Mouse (Mus musculus) right cerebral cortex, postnatal 14 days (tissue): ENCODE measurements around the gene Ddb1.

Experiments used
- DNase-seq: peaks from one replicate; pipeline ENCODE4 v3.0.0; 2022

The Ddb1 gene

DNA sequence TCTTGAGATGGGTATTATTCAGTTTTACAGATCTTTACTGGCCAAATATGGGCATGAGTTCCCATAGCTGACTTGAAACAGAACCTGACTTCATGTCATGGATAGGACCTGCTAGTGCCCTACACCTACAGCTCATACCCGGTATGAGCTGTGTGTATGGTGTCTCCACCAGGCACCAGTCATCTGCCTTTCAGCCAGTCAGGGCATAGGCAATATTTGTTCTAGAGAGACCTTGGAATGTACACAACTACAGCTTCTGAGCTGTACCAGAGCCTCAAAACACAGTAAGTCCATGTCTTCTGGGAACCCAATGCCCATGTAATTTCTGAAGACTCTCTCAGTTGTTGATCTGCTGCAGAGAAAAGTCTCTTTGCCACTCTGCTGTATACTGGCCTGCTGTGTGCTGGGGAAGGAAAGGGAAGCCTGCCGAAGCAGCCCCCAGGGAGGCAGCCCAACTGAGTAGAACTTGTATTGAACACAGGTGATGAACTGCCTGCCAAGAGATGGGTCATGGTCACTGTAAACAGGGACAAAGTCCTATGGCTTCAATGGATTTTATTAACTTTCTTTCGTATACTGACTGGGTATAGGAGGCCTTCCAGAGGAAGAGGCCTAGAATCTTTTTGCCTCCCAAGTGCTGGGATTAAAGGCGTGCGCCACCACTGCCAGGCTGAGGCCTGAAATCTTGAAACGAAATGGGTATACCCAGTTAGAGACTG lies 13.3 kb upstream of the Ddb1 start:
- no peak for DNase-seq

DNA sequence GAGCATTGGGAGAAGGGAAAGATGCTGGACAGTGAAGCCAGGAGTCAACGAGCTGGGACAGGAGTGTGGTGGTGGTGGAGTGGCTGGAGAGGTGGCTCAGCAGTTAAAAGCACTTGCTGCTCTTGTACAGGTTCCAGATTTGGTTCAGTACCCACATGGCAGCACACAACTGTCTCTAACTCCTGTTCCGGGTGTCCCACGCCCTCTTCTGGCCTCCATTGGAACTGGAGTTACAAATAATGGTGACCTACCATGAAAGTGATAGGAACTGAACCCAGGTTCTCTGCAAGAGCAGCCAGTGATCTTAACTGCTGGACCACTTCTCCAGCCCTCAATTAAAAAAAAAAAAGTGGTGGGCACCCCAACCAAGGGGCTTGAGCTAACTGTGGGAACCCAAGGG lies 6.9 kb upstream of the Ddb1 start:
- no peak for DNase-seq

DNA sequence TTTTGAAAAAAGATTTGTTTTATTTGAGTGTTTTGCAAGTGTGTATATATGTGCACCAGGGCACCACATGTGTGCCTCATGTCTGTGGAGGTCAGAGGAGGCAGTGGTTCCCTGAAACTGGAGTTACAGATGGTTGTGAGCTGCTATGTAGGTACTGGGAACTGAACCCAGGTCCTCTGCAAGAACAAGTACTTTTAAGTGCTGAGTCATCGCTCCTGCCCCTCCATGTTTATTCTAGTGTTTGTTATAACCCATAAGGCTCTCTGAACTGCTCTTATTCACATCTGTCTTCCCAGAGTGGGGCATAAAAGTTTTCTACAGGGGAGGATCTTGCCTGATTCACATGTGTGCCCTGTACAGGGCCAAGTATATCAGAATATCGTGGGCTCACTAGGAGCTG lies 5.5 kb upstream of the Ddb1 start:
- DNase-seq, result no peak

DNA sequence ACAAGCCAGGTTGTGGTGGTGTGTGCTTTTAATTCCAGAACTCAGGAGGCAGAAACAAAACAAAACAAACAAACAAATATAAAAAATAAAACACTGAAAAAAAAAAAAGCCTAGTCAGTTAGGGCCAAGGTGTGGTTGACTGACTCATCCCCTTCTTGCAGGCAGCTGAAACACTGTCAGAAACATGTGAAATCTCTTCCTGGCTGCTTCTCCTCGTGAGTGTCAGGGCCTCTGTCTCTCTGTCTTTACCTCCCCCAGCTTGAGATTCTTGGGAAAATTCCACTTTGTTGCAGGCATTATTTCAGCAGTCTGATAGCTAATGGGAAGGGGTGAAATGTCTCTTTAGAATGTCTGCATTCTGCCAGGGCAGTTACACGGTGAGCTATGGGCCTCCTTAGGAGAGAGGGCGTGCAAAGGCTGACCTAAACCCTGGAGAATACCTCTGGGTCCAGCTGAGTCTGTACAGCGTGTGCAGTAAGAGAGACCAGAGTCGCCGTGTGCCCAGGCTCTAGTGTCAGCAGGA lies 2.8 kb upstream of the Ddb1 start:
- DNase-seq, result no peak

DNA sequence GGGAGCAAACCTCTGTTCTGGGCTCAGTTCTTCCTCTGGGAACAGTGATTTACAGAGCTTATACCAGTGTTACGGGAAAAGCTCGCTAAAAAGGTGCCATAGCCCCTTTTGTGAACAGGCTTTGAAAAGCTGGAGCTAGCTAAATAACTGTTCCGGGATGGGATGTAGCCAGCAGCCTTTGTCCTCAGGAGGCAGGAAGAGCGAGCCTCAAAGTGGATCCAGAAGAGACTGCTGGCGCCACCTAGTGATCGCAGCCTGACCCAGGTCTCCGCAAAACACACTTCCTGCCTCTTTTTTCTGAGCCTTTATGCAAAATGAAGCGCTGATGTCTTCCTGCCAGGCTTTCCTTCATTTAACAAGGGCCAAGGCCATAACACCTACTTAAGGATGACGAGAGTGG lies 2.3 kb upstream of the Ddb1 start:
- DNase-seq, result peak; percentile 90

DNA sequence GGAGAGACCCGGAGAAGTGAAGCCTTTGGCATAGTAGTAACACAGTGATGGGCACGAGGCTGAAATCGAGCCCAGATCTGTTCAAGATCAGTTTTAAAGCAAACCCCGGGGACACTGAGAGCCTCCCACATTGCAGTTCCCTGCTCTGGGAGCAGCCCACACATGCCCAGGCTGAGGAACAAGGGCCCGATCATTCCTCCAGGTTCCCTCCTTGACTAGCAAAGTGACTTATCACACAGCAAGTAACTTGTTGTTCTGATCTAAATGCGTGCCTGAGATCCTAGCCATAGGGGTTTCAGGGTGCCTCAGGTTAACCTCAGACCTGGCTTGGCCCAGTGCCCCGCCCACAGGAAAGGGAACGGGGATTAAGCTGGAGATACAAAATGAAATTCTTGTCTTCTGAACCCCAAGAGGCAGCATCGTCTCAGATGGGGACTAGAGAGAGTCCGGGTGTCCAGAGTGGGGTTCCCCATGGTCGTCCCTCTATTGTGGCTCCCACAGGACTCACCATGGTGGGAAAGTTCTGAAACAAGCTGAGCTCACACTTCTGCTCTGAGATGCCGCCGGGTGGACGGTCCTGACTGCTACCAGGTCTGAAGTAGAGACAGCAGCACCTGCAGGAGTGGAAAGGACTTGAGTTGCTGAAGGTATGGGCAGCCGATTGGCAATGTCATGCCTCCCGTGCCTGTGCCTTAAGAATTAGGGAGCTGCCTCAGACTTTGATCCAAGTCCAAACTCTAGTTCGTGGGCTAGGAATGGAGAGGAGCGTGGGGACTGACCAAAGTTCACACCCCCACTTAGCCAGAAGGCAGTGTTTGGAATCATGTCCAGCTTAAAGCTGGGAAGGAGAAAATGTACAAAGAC lies 1.2 kb upstream of the Ddb1 start:
- DNase-seq, result no peak

DNA sequence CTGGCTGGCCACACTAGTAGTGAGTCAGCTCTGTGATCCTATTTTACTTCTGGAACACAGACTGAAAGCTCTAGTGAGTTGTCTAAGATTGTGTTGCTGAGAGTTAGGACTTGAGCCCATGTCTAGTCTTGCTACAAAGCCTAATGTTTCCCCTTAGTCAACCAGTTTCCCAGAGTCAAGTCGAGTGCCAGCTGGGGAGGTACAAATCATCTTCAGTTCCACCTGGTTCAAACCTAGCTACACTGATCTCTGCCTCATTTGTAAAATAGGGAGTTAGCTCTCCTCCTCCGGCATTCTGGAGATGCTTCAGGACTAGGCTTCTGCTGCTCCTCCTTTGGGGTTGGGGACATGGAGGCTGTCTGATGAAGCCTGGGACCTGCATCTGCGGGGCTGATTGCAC lies 593 bp upstream of the Ddb1 start:
- no peak for DNase-seq

DNA sequence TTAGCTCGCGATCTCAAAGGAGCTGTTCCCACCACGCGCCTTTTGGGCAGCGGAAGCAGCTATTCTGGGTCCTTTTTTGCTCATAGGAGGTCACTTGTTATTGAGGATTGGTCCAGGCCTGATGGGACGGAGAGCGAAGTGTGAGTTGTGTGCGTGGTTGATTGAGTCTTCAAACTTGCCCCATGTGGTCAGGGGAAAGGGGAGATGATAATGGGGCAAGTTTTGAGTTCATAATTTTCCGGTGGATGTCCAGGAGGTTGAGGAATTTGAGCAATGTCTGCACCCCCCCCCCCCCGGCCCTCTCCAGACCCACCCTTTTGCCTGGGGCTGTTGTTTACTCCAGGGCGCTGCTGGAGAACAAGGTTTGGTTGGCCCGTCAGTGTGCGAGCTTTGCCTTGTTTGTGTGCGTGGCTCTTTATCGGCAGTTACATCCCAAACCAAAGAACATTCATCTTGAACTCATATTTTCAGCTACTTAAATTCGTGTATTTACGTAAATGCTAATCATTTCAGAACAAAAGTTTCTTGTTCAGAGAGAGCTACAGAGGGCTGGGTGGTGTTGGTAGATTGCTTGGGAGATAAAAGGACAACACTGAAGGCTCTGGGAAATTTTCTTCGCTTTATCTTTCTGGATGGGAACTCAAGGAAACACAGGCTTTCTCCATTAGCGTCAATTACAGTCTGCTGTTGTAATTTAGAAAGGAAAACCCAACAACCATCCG lies 935 bp downstream of the Ddb1 start:
- DNase-seq, result no peak

DNA sequence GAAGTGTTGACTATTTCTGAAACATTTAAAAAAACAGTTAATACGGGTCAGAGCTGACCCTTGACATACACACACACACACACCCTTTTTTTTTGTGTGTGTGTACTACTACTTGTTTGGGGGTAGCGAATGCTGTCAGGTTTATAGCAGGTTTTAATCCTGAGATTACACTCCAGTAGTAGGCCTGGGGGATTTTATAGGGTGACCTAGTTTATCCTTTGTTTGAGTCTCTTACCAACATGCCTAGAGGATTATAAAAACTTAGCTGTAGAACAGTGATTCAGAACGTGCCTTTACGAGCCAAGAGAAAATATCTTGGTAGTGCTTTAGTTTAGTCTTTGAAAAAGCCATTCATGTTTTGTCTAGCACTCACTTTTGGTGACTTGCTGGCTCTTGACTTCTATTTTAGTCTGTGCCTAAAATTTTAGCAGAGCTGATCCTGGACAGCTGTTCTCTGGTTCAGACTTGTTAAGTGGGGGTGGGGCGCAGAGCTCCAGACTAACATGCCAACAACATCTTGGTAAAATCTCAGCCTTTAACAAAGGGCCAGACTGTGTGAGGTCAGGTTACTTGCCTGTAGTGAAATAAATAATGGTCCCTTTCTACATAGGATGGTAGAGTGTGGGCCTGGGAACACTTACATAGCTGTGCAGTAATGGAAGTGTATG lies 3.6 kb downstream of the Ddb1 start:
- DNase-seq, result no peak

DNA sequence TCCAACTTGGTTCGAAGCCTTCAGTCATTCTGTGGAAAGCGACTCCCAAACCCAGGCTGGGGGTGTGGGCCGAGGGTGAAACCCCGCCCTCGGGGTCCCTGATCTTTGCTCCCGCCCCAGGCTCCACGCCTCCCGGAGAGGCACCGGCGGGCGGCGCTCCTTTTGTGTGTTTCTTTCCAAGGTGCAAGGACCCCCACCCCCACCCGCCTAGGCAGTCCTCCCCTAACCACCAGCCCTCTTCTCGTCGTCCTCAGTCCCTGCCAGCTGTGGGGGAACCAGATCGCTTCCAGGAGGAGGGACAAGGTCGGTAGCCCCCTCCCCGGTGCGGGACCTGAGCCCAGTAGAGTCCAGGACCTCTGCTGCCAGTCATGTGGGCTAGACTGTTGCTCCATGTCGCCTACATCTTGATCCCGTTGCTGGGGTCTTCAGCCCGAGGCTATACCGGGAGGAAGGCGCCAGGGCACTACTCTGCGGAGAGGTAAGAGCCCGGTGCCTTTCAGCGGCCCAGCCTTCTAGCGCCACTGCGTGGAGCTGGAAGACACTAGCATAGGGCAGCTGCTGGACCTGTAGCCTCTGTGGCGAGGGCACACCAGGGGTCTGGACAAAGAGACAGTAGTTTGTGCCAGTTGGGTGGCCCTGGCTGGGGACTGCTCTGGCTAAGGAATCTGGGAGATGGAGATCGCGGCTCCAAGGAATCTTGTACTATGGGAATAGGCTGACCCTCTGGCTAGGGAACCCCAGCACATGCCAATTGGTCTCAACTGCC lies 29.2 kb downstream of the Ddb1 start, which contains the start of gene Vwce:
Gene Vwce, plus strand, starts transcription at position 108 of the 766 bp plus-strand sequence.
- DNase-seq, result peak; percentile 43

DNA sequence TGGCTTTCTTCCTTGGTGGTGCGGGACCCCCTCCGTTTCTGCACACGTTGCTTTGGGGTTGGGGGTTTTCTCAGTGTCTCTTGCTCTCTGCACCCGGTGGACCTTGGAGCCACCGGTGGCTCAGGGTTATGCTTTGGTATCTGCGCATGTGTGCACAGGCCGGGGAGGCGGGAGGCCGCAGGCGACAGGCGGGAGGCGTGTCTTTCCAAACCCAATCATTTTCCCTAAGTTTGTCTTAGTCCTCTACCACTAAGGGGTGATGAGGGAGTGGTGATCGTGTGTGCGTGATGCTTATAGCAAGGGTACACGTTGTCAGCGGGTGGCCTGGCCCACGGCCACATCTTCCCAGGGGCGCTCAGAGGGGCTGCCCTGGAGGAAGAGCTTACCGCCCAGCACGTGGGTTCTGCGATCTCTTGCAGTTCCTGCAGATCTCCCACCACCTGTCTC lies 29.8 kb downstream of the Ddb1 start:
- DNase-seq, result peak; percentile 53

DNA sequence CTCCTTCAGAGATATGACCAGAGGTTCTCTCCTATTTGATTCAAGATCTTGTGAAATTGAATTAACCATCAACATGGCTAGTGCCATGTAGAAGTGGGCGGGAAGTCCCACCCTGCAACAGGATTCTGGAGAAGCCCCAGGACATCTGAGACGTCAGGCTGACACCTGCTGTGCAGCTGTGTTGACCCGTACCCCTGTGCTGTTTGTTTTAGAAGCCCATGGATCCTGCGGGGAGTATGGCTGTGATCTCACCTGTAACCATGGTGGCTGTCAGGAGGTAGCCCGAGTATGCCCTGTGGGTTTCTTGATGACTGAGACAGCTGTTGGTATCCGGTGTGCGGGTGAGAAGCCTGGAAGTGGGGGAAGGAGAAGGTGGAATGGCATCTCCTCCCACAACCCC lies 32.7 kb downstream of the Ddb1 start:
- DNase-seq, result no peak

DNA sequence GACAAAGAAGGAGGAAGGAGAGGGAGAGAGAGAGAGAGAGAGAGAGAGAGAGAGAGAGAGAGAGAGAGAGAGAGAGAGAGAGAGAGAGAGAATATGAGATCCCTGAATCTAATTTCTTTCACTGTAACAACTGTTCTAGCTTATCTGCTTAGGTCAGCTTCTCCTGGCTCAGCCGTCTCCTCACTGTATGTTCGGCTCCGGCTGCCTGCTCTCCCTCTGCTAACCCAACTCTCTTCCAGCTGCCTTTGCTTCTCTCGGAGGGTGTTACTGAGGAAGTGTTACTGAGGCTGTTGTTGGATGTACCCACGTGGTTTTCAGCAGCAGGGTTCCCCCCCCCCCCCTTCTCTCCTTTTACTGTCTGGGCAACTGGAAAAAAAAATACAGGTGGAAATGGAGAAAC lies 35.0 kb downstream of the Ddb1 start:
- DNase-seq, result no peak

DNA sequence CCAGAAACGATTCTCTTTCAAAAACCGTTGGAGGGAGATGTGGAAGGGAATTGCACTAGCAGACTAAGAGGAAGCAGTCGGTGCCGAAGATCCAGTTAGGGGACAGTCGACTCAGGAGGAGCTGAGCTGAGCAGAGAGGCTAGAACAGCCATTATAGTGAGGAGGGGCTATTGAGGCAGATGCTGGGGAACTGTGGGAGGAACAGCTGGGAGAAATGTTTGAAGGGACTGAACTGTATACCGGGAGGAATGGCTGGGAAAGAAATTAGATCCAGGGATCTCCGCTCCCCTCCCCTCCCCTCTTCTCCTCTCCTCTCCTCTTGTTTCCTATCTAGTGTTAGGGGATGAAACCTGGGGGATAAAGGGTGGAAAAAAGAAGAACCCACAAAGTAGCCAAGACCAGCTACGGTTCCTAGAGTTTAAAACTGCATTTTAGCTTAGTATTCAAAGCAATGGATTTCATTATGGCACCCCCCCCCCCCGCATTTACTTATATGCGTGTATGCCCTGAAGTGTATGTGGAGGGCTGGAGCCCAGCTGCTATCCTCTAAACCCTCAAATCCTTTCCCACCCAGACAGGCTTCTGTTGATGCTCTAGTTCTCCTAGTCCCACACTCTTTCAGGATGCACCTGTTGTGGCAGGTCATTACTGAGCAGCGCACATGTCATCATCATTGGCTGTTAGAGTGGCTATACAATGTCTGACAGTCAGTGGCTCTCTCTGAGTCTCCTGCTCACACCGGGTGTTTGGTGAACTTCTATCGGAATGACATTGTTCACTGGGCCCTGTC lies 35.7 kb downstream of the Ddb1 start:
- DNase-seq, result no peak

DNA sequence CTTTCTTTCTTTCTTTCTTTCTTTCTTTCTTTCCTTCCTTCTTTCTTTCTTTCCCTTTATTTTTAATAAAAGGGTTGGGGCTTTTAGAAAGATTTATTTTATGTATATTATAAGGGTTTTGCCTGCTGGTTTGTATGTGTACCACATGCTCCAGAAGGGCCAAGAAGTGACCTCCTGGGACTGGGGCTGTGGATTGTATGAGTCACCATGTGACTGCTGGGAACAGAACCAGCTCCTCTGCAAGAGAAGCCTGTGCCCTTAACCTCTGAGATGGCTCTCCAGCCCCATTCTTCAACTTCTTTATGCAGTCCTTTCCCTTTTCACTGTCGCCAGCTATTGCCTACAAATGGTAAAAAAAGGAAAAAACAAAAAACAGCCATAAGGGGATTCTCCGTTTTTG lies 40.5 kb downstream of the Ddb1 start:
- DNase-seq, result no peak

DNA sequence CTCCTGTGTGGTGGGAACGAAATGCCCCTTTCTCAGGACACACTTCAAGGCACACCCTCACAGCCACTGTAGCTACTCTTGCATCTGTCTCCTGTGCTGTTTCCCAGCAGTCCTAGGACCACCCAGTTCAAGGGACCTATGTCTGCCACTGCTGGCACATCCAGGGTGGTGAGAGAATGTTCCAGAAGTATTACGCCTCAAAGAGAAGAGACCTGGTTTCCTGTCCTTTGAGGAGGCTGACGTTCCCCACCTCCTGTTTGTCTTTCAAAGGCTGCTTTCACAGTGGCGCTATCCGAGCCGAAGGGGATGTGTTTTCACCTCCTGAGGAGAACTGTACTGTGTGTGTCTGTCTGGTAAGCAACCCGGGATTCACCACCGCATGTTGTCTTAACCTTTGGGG lies 43.0 kb downstream of the Ddb1 start:
- DNase-seq, result no peak

DNA sequence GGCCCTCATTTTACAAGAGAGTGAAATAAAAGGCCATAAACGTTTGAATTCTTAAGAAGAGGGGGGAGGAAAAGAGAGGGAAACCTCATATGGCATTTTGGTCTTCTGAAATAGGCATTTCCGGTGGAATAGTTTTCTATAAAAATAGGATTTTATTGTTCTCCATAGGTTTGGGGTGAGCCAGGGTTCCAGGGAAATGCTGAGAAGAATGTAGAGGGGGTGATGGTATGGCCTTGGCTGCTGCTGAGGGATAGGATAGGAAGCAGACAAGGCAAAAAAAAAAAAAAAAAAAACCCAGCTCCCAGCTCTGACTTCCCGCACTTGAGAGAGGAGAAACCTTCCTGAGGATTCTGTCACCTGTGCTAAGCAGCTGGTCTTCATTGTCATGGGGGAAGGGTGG lies 50.9 kb downstream of the Ddb1 start:
- no peak for DNase-seq

DNA sequence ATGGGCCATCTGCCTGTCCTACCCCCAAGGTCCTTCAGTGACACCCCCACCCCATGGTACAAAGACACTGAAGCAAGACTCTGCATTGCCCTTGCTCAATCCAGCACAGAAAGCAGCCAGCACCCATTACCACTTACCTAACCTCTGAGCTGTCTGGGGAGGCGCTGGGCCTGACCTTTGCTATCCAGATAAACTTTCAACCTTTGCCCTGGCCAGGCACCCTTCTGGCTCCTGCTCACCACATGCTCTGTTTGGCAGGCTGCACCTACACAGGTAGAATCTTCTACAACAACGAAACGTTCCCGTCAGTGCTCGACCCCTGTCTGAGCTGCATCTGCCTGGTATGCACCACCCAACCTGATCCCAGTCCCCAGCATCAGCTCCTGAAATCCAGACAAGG lies 52.6 kb downstream of the Ddb1 start:
- no peak for DNase-seq

DNA sequence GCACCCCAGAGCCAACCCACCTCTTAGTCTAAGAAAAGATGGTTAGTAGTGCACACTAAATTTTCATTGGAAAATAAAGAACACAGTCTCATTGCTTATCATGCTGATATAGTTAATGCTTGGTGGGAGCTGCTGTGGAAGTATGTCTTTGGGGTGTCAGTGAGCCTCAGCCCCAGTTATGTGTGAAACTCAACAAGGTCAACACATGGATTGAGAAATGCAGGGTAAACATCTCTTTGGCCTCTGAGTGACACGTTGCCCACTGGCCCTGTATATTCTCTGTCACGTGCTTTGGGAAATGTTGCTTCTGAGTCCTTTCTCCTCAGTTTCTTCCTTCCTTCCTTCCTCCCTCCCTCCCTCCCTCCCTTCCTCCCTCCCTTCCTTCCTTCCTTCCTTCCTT lies 53.3 kb downstream of the Ddb1 start:
- DNase-seq, result no peak

DNA sequence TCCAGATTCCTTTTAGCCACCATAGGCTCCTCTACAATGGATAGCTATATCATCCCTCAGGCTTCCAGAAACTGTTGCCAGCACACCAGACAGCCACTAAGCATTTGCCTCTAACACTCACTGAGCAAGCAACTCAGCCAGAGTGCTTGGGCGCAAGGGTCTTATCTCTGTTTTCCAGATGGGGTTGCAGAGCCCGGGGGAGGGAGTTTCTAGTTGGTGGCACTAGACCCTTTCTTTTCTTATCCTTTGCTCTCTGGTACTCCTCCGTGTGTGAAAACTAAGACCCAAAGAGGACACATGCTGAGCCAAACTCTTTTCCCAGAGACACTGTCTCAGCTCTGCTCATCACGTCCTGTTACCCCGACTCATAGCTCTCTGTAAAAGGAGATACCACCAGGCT lies 56.2 kb downstream of the Ddb1 start:
- DNase-seq, result no peak

DNA sequence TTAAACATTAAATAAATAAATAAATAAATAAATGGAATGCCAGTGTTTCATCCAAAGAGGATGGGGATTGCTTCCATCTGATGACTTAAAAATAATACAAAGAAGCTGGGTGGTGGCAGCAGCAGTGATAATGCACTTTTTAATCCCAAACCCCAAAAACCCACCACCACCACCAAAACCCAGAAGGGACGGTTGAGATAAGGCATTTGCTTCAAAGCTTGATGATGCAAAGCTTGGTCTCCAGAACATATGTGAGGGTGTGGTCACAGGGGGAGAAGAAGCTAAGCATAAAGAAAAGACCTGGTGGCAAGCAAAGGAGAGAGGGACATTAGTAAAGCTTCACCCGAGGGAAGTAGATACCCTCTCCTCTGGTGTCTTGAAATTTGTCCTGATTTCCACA lies 56.8 kb downstream of the Ddb1 start:
- DNase-seq, result no peak
